Mouse (Mus musculus): ENCODE measurements at regions not wholly inside any gene's neighbourhood (a gene's known extent, or its start where the extent isn't known, plus 50 kb on each side); places are given as distances from the start of the nearest gene placed in this dataset.

DNA sequence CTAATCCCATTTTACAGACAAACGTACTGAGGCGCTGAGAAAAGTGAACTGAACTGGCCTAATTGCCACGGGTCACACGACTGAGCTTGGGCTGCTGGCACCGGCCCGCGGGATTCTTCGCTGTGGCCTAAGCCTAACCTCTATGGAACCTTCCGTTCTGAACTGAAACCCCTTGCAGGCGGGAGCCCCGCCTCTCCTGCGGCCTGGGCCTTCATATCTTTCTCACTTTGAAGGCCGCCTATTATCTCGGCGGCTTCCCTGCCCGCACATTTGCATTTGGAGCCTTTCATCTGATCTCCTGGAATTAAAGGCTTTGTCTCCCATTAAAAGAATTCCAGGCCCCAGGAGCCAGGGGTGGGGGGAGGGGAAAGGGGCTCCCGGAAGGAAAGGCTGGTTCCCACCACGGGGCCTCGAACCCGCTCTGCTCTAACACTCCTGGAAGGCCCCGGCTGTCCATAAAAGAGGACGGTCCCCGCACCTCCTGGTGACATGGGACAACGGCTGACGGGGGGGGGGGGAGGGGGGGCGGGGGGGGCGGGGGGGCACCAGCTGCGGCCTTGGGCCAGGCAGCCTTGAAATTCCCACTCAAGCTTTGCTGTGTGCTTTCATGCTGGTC, 122.9 kb upstream of the Pja1 start:
- no peak for DNase-seq

DNA sequence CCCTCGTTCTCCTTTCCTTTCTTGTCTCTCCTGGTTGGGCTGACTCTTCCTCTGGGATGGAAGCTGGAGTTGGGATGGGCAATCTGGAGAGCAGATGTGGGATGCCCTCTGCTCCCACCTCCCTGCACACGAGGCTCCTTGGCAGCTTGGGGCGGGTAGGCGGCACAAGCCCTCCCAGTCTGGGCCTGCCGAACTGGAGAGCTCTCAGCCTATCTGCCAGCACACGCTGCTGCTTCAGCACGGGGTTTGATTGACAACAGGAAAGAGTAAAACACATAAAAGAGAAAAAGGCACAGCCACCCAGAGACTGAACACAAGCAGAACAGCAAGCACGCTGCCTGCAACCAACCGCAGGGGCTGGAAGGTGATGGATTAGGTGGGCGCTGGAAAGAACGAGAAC, 121.9 kb upstream of the Pja1 start:
- DNase-seq, result no peak

DNA sequence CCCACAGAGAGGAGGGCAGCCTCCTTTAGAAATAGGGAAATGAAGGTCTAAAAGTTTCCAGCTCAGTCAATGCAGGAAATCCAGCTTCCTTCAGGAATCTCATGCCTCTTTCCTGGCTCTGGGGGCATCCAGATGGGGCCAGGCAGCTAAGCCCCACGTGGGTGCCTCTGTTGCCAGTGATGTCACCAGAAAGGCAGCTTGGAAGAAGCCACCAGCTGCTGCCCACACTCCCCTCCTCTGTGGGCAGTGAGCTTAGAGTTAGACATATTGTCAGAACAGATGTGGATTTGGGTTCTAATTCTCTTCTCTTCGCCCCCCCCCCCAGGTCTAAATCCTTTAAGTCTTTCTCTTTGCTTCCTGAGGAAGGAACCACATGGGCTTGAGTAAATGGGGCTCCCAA, 116.2 kb upstream of the Pja1 start:
- no peak for DNase-seq

DNA sequence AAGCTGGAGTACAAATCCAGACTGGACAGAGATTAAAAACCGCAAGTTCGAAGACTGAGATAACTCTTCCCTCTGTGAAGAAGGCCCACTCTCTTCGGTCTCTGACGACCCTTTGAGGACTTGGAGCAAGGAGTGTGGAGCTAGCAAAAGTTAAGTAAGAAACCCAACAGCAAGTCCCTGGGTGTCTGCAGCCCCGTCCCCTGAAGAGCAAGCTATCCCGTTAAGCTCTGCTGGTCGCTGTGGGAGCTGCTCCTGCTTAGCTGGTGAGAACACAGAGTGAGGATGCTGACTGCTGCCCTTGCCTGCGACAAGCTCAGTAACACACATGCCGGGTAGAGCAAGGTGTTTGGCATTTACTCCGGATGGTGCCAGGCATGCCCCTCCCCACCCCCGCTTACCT, 115.2 kb upstream of the Pja1 start:
- DNase-seq, result no peak

DNA sequence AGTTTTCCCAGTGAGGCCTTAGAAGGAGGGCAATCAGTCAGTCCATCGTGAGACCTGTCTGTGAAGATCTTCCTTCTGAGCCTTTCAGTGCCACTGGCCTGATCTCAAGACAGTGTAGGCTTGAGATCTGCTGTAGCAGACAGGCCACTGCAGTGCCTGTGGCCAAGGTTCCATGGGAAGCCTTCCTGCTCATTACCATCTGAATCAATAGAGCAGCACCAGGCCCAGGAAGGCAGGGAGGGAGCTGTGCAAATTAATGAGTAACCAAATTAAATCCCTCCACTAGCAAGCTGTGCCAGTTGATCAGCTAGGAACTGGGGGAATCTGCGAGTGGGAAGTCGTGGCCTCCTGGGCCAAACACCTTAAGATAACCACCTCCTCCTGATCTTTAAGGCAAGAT, 114.6 kb upstream of the Pja1 start:
- no peak for DNase-seq

DNA sequence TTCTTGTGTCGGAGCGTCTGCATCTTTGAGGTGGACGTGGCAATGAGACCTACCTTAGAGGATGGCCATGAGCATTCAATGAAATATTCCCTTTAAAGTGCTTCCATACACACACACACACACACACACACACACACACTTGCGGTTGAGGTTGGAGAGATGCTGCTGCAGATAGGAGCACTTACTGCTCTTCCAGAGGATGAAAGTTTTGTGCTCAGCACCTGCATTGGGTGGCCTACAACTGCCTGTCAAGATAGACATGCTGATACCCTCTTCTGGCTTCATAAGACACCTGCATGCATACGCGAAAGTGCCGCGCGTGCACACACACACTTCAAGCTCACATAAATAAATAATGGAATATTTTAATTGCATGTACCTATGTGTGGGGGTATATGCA, 111.5 kb upstream of the Pja1 start:
- no peak for DNase-seq

DNA sequence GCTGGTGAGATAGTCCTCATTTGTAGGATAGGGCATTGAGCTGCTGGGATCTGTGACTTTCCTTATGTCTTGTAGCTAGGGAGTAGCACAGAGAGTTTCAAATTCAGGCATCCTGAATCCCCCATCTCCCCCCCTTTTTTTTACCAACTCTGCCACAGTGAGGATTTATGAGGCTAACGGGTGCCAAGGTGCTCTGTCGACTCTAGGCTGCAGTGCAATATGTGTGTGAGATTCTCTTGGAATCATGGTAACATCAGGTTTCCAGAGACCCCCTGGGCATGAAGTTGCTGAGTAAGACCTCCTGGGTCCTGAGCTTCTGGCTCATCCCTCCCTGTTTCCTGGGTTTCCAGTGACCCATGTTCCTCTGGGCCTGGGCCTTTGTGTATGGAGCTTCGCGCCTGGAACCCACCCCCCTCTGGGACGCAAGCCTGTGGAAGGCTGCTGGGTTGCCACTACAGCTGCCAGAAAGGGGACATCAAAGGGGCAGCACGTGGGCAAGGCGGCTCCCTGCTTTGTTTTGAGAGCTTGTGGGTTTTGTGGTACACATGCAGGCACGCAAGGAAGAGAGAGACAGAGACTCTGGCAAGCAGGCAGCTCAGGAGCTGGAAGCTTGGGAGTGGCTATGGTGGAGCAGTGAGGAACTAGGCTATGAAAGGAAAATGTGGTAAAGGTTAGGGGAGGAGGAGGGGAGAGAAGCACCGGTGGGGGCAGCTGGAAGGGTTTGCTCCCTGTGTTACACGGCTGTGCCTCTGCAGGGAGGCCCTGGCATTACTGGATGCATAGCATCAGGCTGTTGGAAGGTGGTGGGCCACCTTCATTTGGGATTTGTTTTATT, 110.8 kb upstream of the Pja1 start:
- no peak for DNase-seq

DNA sequence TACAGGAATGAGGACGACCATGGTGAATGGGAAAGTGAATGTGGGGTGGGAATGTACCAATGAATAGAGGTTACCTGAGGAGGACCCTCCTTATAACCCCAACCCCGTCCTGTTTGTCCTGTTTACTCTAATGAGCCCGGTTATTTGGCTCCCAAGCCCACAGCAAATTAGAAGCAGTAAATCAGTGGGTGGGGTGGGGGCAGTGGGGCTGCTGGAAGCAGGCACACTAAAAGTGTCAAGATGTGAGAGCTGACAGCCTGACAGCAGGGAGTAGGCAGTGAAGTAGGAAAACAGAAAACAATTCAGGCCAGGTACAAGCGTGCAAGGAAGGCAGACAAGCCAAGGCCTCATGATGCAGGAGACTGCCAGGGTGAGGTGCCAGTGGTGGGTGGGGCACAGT, 108.1 kb upstream of the Pja1 start:
- no peak for DNase-seq

DNA sequence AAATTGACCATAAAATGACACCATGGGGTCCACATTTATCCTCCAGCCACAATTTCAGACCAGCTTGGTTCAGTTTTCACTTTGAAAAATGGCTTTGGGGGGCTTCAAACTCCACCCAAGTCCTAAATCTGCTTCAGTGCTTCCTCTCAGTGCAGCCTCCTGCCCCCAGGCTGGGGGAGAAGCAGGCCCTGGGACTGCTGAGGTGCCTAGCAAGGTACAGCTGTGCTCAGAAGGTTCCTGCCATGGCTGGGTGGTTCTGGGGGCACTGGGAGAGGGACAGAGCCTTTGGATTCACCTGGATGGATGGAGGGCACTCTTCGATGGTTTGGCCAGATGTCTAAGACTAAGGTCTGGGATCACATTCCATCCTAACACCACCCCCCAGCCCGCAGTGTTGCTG, 107.7 kb upstream of the Pja1 start:
- no peak for DNase-seq

DNA sequence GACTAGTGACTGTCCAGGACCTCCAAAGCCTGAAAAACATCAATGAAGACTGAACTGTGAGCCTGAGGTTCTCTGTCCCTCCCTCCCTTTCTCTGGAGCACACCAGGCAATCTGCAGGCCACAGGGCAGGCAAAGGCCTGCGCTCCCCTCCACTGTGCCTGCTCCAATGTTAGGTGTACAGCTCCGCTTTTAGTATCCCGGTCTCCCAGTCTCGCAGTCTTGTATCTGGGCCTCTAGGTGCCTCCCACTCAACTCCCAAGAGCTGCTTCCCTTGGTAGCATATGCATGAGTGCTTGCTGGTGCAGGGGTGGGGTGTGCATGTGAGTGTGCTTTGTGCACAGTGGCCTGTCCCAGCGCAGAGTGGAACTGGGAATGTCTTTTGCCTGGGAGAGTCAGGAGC, 104.0 kb upstream of the Pja1 start:
- DNase-seq, result no peak

DNA sequence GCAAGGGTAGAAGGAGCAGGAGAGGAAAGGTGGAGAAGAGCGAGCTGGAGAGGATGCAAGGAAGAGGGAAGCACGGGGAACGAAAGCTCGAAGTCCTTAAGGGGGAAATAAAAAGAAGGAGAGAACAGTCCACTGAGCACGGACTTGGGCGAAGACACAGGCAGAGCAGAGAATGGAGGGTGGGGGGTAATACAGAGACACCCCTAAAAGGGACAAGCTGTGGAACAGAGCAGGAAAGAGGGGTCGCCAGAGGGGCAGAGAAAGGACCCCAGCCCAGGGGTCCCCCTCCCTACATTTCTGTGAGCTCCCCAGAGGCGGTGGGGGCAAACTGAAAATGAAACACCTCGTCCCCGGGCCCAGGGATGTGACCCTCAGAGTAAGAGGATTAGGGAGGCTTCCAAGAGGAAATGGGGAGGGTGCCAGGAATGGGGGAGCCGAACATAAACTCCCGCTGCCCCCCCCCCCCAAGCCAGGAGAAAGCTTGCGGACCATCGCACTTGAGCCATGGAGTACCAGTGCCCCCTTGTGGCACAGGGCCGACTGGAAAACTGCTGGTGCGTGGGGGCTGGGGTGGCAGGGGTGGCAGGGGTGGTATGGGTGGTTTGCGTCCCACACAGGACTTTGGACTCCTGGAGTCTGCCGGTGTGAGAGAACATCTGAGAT, 103.5 kb upstream of the Pja1 start:
- DNase-seq, result peak; percentile 72

DNA sequence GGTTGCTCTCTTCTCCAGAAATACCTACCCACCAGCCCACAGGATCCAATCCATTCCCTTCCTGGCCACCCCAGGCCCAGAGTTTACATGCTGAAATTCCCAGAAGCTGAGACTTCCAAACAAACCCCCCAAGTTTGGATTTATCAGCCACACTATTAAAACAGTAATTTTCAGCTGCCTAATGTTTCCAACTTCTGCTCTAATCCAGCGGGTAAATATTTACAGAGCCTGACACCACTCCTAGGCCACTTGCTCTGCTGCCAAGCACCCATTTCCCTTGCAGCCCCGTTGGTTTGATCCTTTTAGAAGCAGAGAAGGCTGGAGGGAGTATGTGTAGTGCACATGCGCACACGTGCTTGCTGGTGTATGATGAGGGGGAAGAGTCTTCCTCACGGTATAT, 99.1 kb upstream of the Pja1 start:
- DNase-seq, result no peak

DNA sequence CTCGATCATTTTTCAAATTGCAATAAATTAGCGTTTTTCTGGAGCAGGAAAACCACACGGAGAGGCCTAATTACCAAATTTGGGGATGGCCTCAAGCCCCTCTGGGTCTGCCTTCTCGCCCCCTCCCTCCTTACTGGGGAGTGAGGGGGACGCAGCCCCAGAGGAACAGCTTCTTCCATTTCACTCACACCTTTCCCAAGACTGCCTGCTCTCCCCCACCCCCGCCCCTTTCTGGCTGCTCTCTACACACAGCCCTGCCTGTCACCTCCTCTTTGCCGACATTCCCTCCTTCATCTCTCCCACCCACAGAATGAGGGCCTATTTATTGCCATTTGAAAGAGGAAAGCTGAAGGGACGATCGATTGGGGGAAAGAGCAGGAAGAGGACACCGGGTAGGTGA, 97.2 kb upstream of the Pja1 start:
- DNase-seq, result no peak

DNA sequence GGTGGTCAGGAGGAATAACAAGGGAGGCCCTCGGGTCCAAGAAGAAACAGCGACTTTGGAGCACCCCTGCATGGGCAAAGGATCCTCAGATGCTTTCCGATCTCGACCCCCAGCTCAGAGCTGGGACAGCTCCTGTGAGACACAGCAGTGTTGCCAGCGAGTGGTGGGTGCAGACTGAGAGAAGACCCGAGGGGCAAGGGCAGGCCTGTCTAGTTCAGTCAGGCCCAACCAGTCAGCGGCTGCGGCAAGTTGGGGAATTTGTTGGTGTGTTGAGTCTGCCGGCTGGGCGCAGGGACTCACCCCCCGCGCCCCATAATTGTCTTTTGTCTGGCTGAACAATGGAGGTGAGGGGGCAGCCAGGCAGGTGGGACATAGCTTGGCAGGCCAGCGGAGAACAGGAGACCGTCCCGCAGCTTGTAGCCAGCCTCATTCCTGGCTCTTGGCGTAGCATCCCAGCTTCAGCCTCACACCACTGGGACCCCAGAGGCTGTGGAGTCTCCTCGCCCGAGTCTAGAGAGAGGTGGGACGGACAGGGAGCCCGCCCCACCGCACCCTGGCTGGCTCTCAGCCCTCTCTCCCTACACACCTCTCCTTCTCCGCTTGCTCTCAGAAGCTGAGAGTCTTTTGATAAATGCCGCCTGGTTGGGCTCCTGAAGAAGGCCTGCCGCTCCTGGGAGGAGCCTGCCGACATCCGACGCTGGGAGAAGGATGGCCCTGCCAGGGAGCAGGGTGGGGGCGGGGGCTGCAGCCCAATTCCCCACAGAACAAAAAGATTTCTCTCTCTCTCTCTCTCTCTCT, 96.5 kb upstream of the Pja1 start:
- peak; percentile 20 for DNase-seq

DNA sequence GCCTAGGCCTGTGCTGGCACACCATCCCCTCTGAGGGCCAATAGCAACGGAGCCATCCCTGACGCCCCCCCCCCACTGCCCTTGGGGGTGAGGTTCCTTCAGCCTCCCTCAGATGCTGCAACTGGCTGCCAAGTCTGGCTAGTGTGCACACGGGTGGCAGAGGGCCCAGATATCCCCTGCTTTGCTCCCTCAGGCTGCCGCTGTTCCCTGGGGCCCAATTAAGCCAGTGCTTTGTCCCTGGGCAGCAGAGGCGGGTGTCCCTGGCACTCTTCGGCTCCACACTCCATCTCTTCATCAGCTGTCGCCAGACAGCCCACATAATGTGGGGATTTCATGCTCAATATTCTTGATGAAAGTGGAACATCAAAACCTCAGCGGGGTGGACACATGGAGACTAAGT, 90.9 kb upstream of the Pja1 start:
- no peak for DNase-seq

DNA sequence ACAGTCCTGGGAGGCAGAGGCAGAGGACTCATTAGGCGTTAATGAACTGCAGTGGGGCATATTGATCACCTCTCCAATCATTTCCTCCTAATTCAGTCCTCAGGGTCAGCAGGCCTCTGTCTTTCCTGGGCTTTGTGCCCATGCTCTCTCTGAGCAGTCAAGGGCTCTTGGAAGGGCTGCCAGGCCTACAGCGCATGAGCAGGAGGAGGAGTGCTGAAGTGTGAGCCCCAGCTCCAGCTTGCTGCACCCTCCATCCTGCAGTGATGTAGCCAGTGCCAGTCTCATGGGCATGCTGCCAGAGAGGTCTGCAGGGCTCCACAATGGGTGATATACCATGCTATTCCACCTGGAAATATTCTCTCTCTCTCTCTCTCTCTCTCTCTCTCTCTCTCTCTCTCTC, 89.6 kb upstream of the Pja1 start:
- DNase-seq, result peak; percentile 38

DNA sequence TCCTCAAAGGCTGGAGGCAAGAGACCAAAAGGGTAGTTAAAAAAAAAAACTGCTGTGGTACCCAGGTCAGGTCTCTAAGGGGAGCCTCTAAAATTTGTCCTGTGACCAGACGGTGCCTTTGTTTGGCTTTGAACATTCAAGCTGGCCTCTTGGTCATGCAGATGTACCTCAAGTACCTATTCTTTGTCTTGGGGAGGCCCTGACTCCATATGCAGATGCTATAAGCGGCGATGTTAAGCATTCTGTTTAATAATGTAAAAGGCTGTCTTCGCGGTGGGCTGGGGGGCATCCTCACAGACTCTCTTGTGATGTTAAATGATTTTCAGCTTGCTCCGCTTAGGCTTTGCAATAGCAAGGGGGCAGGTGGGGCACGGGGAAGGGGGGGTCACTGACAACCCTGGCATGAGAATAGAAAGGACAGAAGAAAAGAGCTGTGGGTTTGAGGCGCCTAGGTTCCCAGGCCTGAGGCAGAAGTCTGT, 85.8 kb upstream of the Pja1 start:
- no peak for DNase-seq

DNA sequence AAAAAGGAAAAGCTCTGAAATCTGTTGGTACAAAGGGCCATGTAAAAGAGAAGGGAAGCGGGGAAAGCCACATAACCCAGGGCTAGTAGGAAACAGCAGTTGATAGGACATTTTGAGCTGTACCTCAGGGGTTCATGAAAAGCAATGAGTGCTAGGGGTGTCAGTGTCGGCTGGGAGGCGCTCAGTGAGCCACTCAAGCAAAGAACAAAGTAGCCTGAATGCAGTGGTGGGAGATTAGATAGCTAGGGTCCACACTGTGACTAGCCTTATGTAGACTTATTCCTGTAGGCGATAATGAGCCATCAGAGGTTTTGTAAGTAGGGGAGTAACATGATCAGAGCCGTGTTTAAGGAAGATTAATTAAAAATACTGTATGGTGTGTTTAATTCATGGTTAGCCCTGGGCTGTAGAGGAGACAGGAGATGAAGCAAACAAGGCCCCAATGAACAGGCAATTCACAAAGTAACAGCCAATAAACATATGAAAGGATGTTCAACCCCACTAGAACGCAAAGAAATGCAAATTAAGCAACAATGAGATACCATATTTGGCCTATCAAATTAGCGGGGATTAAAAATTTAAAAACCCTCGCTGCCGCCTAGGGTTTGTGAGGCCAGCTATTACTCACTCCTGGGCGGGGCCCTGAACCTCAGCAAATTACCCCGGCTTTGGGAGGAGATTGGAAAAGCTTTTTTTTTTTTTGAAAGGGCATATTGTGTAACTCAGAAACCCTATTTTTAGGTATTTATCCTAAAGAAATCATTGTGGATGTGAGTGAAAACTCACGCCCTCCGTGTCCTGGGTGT, 85.1 kb upstream of the Pja1 start:
- DNase-seq, result no peak

DNA sequence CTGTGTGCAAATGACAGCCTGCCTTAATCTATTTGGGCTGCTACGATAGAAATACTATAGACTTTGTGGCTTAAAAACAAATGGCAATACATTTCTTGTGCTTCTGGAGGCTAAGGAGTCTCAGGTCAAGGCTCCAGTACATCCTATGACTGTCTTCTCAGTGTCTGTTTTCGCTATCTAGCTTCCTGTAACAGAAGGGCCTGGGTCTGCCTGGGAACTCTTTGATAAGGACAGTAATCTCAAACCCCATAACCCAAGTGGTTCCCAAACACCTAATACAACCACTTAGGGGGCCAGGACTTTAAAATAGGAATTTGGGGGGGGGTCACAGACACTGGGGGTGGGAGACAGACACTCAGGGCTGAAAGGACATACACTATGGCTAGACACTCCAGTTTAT, 81.7 kb upstream of the Pja1 start:
- no peak for DNase-seq

DNA sequence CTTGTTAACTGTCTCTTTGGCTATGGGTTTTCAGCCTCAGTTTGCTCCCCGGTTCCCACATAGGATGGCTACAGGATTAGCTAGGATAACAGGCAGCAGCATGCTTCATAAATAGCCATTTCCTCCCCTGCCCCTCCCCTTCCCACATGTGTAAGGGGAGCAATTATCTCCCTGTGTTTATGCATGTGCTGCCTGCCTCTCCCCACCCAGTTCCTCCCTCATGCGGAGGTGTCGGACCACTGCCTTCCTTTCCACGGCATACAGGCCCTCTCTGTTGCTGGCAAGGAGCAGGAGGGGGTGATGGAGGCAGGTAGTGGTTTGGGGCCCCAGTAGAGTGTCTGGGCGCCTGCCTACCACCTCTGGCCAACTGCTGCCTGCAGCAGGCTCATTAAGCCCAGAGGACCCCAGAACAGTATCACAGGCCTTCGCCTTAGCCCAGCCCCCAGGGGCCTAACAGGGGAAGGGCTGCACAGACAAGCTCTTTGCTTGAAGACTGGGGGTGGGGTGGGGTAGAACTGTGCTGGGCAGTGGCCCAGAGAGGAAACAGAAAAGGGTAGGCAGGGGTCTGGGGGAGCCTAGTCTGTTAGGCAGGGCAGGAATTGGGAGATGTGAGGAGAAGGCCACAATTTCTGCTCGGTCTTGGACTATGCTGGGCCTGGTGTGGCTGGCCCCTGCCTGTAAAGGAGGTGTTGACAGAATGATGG, 79.1 kb upstream of the Pja1 start:
- no peak for DNase-seq

DNA sequence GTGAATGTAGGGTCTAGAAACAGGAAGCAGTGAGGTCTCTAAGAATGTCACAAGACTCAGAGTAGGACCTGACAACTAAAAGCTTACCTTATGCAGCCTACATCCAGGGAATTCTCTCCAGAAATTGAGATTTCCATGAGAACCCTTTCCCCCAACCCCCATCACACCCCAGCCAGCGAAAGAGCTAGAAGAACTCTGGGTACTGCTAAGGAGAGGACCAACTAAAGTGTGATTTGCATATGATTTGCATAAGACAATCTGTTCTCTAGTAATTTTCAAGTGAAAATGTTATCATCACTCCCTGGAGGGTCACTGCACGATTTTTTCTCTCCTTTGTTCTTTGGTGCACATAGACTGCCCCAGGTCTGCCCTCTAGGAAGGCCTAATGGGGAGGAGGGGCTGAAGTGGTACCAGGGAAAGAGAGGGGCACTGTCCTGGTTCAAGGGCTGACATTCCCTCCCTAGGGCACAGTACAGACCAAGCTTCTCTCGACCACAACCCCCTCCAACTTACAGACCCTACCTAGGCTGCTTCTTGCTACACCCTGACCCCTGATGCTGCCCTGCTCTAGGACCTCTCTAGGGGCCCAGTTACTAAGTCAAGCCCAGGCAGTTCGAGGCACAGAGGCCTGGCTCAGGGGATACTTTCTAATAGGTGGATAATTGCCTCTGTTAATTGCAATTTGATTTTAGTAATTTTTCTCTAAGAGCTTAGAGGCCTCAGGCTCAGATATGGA, 77.4 kb upstream of the Pja1 start:
- no peak for DNase-seq

Data from heart, postnatal 4 days (tissue).